Mouse (Mus musculus): ENCODE results near the gene As3mt.

DNA sequence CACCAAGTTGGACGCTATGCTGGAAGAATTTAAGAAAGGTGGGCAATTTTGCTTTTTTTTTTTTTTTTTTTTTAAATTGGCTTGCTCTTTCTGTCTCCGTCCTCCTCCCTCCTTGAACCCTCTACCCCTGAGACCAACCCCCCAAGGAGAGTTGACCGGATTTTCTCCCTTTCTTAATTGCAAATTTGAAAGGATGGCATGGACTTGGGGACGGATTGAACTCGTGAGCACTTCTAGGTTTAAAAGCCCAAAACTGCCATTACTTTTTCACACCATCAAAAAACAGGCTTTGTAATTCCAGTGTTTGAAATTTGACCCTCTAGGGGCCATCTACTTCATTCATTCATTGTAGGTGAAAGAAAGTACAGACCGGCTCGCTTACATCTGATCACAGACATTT lies 56.1 kb downstream of the As3mt start:
- TF ChIP-seq POLR2A (IDR thresholded peaks at IDR 0.05; ENCODE audit: insufficient read length, low read depth): no peak
- TF ChIP-seq MAX (IDR thresholded peaks at IDR 0.05; ENCODE audit: low read depth): no peak

Data from myocyte (in vitro differentiated cells).